Mouse (Mus musculus): Measurements from ENCODE around the gene Gmppa. TPM values are rescaled to one million over a fixed set of nuclear protein-coding genes. Genes with fewer than 3 reads are reported as not detected.

Gene Gmppa
- polyA plus RNA-seq, 1 experiment: 89.6 TPM

- H3K4me3 ChIP-seq (ENCODE audit: insufficient read depth, low read length): no peak within 1 kb of the TSS
- H3K4me1 ChIP-seq (ENCODE audit: control insufficient read depth, insufficient read depth, low read length): no peaks in the 10 kb centered on the region
- no peak for TF ChIP-seq CTCF (IDR thresholded peaks at IDR 0.05; ENCODE audit: low read depth, low read length)
- TF ChIP-seq POLR2A (IDR thresholded peaks at IDR 0.05; ENCODE audit: borderline replicate concordance, low read depth, low read length): no peak
- H3K27ac ChIP-seq (ENCODE audit: insufficient read depth, low read depth, low read length): no peak within 1 kb of the TSS
These were observed 14.7 kb downstream of the Gmppa start, which contains the start of gene Asic4 for GRCm38 (mm10) chr1:75450314-75451005. Gene Asic4, plus strand, starts transcription at chr1:75450436.

- H3K27ac ChIP-seq (ENCODE audit: insufficient read depth, low read depth, low read length): no peak overlapping the region
- no peaks in the 10 kb centered on the region for H3K4me1 ChIP-seq (ENCODE audit: control insufficient read depth, insufficient read depth, low read length)
- no peak overlapping the region for H3K4me3 ChIP-seq (ENCODE audit: insufficient read depth, low read length)
- no peak for TF ChIP-seq CTCF (IDR thresholded peaks at IDR 0.05; ENCODE audit: low read depth, low read length)
- TF ChIP-seq POLR2A (IDR thresholded peaks at IDR 0.05; ENCODE audit: borderline replicate concordance, low read depth, low read length): no peak
These were observed 16.2 kb downstream of the Gmppa start for GRCm38 (mm10) chr1:75451900-75452299.

- H3K4me3 ChIP-seq (ENCODE audit: insufficient read depth, low read length): no peak overlapping the region
- H3K27ac ChIP-seq (ENCODE audit: insufficient read depth, low read depth, low read length): no peak overlapping the region
- TF ChIP-seq CTCF (IDR thresholded peaks at IDR 0.05; ENCODE audit: low read depth, low read length): no peak
- TF ChIP-seq POLR2A (IDR thresholded peaks at IDR 0.05; ENCODE audit: borderline replicate concordance, low read depth, low read length): no peak
- H3K4me1 ChIP-seq (ENCODE audit: control insufficient read depth, insufficient read depth, low read length): no peaks in the 10 kb centered on the region
These were observed 19.7 kb downstream of the Gmppa start for GRCm38 (mm10) chr1:75455433-75455832.

- TF ChIP-seq POLR2A (IDR thresholded peaks at IDR 0.05; ENCODE audit: borderline replicate concordance, low read depth, low read length) (no peak), CTCF (IDR thresholded peaks at IDR 0.05; ENCODE audit: low read depth, low read length) (no peak)
- H3K27ac ChIP-seq (ENCODE audit: insufficient read depth, low read depth, low read length): no peak overlapping the region
- H3K4me1 ChIP-seq (ENCODE audit: control insufficient read depth, insufficient read depth, low read length): no peaks in the 10 kb centered on the region
- H3K4me3 ChIP-seq (ENCODE audit: insufficient read depth, low read length): no peak overlapping the region
These were observed 20.2 kb downstream of the Gmppa start for GRCm38 (mm10) chr1:75455948-75456347.

- H3K4me1 ChIP-seq (ENCODE audit: control insufficient read depth, insufficient read depth, low read length): no peaks in the 10 kb centered on the region
- no peak for TF ChIP-seq POLR2A (IDR thresholded peaks at IDR 0.05; ENCODE audit: borderline replicate concordance, low read depth, low read length)
- peak; percentile 32 for TF ChIP-seq CTCF (IDR thresholded peaks at IDR 0.05; ENCODE audit: low read depth, low read length)
- H3K27ac ChIP-seq (ENCODE audit: insufficient read depth, low read depth, low read length): no peak overlapping the region
- no peak overlapping the region for H3K4me3 ChIP-seq (ENCODE audit: insufficient read depth, low read length)
These were observed 21.2 kb downstream of the Gmppa start for GRCm38 (mm10) chr1:75456746-75457564.

- Histone ChIP-seq H3K4me3 (ENCODE audit: insufficient read depth, low read length) (no peak overlapping the region), H3K4me1 (ENCODE audit: control insufficient read depth, insufficient read depth, low read length) (no peaks in the 10 kb centered on the region), H3K27ac (ENCODE audit: insufficient read depth, low read depth, low read length) (no peak overlapping the region)
- TF ChIP-seq POLR2A (IDR thresholded peaks at IDR 0.05; ENCODE audit: borderline replicate concordance, low read depth, low read length) (no peak), CTCF (IDR thresholded peaks at IDR 0.05; ENCODE audit: low read depth, low read length) (no peak)
These were observed 21.9 kb downstream of the Gmppa start for GRCm38 (mm10) chr1:75457710-75458024.

GRCm38 (mm10) chr1:75458025-75458788 is 22.5 kb downstream of the Gmppa start:
- no peak overlapping the region for H3K27ac ChIP-seq (ENCODE audit: insufficient read depth, low read depth, low read length)
- no peaks in the 10 kb centered on the region for H3K4me1 ChIP-seq (ENCODE audit: control insufficient read depth, insufficient read depth, low read length)
- H3K4me3 ChIP-seq (ENCODE audit: insufficient read depth, low read length): 0 out of 2 replicates have a peak overlapping the region, but pooled peaks have one; percentile 10
- no peak for TF ChIP-seq POLR2A (IDR thresholded peaks at IDR 0.05; ENCODE audit: borderline replicate concordance, low read depth, low read length)
- no peak for TF ChIP-seq CTCF (IDR thresholded peaks at IDR 0.05; ENCODE audit: low read depth, low read length)

- Histone ChIP-seq H3K4me1 (ENCODE audit: control insufficient read depth, insufficient read depth, low read length) (no peaks in the 10 kb centered on the region), H3K4me3 (ENCODE audit: insufficient read depth, low read length) (no peak overlapping the region), H3K27ac (ENCODE audit: insufficient read depth, low read depth, low read length) (no peak overlapping the region)
- no peak for TF ChIP-seq CTCF (IDR thresholded peaks at IDR 0.05; ENCODE audit: low read depth, low read length)
- no peak for TF ChIP-seq POLR2A (IDR thresholded peaks at IDR 0.05; ENCODE audit: borderline replicate concordance, low read depth, low read length)
These were observed 23.3 kb downstream of the Gmppa start for GRCm38 (mm10) chr1:75458789-75459684.

GRCm38 (mm10) chr1:75460297-75460696 is 24.6 kb downstream of the Gmppa start:
- Histone ChIP-seq H3K4me3 (ENCODE audit: insufficient read depth, low read length) (no peak overlapping the region), H3K4me1 (ENCODE audit: control insufficient read depth, insufficient read depth, low read length) (no peaks in the 10 kb centered on the region), H3K27ac (ENCODE audit: insufficient read depth, low read depth, low read length) (no peak overlapping the region)

More at GRCm38 (mm10) chr1:75460297-75460696, 24.6 kb downstream of the Gmppa start:
- TF ChIP-seq POLR2A (IDR thresholded peaks at IDR 0.05; ENCODE audit: borderline replicate concordance, low read depth, low read length) (no peak), CTCF (IDR thresholded peaks at IDR 0.05; ENCODE audit: low read depth, low read length) (no peak)

All from bone marrow macrophage, adult 2 months (primary cell).